Mouse (Mus musculus) cerebellum, postnatal 4 days (tissue): ENCODE data around the gene Adgrv1.

Source experiments
- DNase-seq, 2 experiments: peaks; one replicate each; pipeline ENCODE4 v3.0.0; 2022; ENCODE audit warnings: low spot score in 2 of 2, mixed read lengths in 1 of 2

The Adgrv1 gene

DNA sequence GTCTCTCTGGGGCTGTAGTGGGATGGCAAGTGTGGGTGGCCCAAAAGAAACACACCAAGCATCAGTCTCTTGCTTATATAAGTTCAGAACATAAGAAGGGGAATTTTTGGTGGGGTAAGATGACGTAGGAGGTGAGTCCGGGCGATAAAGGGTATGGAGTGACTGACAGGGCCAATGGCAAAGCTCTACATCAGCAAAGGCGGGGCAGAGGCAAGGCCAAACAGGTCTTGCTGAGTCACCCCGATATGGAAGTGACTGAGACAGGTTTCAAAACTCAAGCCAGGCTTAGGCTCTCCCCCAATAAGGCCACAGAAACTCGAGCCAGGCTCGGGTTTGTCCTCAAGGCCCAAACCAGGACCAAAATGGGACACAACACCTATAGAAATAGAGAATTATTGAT is 394.1 kb downstream of the Adgrv1 start:
- DNase-seq = no peak

GRCm38 (mm10) chr13:81237947-81238346 is 395.0 kb downstream of the Adgrv1 start:
- DNase-seq = no peak

DNA sequence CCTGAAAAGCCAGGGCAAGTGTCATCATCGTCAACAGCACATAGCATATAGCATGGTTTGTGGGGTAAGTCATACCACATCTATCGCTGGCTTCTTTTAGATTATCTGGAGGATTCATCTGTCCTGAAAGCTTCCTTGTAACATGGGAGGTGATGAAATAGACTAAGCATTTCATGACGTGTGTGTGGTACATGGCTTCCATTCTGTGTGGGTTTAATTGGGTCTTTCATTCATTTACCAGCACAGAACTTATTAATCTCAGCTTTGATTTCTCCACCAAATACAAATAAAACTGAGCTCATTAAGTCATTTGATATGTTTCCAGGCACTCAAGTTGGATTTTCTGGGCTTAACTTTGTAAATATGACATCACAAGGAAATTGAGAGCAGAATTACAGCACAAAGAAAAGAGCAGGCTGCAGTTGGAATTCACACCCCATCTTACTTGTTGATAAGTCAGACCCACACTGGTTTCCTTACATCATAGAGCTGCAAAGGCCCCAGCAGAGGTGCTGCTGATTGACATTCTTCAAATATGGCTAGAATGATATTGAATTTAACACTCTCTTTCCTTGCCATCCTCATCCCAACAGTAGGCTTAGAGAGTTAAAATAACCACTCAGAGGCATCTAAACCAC is 396.1 kb downstream of the Adgrv1 start:
- no peak for DNase-seq

DNA sequence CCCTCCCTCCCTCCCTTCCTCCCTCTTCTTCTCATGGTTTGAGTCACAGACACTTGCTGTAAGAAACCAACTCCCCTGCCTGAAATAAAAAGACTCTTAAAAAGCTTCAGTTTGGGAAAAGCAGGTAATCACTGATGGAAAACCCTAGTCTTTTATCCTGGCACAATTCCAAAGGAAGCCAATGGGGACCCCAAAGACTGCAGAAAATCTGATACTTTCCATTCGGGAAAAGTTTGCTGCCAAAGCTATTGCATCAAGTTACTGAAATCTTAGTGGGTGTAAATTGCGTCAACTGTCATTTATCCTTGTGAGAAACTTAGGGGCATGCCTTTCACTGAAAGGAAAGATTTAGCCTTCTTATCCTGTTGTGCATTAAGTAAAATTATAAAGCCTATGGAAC is 398.9 kb downstream of the Adgrv1 start:
- no peak for DNase-seq

DNA sequence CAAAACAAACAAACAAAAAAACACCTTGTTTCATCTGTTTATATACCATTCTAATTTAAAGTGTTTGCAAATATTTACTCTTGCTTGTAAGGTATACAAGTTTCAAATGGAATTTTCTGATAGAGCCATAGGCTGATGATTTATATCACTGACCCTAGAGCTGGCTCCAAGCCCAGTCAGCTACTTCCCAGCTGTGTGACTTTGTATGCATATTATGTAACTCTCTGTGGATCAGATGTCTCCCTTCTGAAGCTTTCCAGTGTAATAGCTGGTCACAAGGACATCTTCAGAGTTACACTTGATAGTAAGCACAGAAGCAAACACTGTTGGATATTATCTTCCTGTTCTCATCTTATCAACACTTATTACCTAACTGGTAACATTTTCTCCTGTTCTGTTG is 400.1 kb downstream of the Adgrv1 start:
- no peak for DNase-seq

- DNase-seq = no peak
These were observed 402.8 kb downstream of the Adgrv1 start for GRCm38 (mm10) chr13:81230161-81230560.

DNA sequence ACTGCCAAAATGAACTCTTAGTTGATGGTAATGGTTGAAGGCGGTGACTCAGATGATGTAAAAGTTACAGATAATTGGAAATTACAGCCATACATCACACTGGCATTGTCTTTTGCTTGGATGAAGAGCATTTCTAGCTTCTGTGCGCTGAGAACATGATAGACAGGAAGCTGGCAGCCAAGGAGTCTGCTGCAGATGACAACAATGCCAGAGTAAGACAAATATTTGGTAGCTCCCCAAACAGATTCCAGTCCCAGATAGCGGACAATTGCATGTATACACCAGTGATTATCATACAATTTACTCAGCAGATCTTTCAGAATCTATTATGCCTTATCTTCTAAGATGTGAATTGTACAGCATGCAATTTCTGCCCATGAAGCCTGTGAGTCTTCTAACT is 409.2 kb downstream of the Adgrv1 start:
- DNase-seq = no peak

DNA sequence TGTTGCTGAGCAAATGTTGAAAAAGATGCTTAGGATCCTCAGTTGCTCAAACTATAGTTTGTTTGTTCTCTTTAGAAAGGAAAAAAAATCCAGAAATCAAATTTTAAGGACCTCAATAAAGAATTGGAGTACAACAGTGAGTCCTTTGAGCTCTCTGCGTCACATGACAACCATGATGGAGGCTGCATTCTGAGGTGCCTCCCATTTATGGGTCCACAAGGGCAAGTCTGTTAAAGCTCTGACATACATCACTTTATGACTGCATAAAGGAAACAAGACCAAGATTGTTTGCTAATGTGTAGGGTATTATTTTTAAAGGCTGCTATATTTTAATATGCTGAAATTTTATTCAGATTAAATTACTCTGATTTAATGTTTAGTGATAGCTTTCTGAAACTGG is 410.6 kb downstream of the Adgrv1 start:
- DNase-seq = no peak

GRCm38 (mm10) chr13:81211436-81211835 is 421.5 kb downstream of the Adgrv1 start:
- no peak for DNase-seq

DNA sequence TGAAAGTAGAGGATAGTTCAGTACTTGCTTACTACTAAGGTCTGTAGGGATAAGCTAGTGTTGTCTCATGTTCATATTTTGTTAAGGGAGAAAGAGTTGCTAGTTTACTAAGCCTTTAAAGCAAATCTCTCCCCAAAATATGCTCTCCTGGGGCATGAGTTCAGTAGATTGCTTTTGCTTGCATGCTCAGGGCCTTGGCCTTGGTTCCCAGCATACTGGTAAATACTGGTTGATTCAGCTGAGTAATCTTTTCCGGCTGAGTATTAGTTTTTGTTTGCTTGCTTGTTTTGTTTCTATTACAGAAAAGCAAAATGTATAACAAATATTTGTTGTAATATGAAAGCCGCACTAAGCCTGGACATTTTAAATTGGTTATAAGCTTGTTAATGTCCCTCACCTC is 422.4 kb downstream of the Adgrv1 start:
- DNase-seq = no peak

GRCm38 (mm10) chr13:81209815-81210214 is 423.1 kb downstream of the Adgrv1 start:
- no peak for DNase-seq

DNA sequence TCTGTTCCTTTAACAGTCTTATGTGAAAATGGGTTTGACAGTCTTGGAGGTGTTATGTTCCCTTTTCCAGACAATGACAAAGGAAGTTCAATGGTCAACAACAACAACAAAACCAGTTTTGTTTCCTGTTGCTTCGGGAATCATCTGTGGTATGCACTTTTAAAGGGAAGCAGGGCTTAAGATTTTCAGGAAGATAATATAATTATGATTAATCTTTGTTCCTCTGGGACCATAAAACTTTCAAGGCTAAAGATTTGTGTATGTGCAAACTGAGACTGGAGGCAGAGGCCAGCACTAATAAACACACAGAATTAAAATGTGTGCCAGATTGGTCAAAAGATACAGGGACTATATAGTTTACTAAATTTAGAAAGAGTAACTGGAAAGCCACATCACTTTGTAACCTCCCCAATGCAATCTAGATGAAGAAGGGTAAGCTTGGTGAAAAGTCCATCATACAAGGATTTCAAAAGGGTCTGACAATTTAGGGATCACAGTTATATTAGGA is 424.8 kb downstream of the Adgrv1 start:
- no peak for DNase-seq

- no peak for DNase-seq
These were observed 450.7 kb downstream of the Adgrv1 start for GRCm38 (mm10) chr13:81181966-81182908.

DNA sequence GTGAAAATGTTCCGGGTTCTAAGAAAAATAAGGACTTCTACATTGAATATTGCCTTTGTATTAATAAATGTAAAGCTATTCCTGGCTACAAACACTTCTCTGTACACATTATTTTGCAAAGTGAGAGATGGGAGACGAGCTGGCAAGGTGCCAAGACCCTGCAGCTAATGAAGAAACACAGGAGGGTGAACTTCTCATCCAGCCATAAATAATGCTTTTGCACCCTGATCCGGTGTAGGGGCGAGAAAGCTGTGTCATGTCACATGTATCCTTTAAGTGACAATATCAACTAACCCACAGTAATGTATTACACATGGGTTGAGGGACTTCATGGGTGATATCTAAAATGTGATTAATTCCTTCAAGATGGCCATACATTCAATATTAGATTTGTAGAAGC is 451.5 kb downstream of the Adgrv1 start:
- DNase-seq = peak in 1 of 2 experiments; percentile 5

DNA sequence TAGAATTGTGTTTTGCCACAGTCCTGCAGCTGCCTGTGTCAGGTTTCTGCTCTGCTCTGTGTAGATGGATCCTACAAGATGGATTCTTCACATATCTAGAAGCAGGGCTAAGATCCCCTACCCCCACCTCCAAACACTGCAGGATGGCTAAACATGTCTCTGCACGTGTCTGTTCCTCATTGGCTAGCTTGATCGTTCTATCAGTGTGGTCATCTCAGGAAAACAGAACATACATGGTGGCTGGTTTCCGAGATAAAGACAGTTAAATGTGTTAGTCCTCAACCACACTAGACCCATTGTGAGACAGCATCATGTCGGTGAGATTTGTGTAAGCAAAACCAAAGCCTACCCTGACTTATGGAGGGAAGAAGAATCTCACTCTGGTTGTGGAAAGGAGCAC is 456.1 kb downstream of the Adgrv1 start:
- no peak for DNase-seq

- DNase-seq = no peak
These were observed 456.9 kb downstream of the Adgrv1 start for GRCm38 (mm10) chr13:81176071-81176470.

GRCm38 (mm10) chr13:81171115-81171514 is 461.8 kb downstream of the Adgrv1 start:
- no peak for DNase-seq

GRCm38 (mm10) chr13:81167450-81167849 is 465.5 kb downstream of the Adgrv1 start:
- no peak for DNase-seq

DNA sequence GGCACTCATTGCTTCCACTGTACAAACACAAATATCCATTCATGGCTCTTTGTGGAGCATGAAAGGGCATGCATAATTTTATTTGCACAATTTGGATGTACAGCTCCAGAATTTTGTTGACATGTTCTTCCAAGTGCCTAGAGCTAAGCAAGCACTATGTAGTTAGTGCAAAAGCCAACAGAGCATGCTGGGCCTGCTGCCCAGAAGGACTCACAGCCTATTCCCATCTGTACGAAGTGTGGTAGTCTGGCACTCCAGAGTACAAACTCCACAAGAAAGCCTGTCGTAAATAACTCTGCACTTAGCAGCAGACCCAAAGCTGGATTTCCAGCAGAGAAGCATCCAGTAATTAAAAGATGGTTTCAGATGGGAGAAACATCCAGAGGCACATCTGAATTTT is 473.1 kb downstream of the Adgrv1 start:
- DNase-seq = no peak

DNA sequence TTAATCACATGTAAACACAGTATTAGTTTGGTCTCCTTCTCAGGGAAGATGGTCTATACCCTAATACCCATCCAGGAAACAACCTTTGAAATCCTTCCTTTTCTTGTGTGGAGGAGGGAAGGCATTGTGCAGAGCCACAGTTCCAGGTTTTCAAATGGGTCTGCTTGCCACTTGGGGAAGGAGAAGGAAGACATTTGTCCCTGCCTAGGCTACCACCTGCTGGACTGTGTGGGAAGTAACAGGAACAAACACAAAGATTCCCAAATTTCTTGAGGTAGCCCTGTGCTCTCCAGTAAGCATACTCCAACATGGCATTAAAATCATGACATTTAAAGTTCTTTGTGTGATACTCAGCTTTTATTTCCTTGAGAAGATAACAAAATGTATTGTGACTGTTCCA is 477.6 kb downstream of the Adgrv1 start:
- DNase-seq = peak in 1 of 2 experiments; percentile 18

- no peak for DNase-seq
These were observed 488.5 kb downstream of the Adgrv1 start for GRCm38 (mm10) chr13:81144434-81144833.

- no peak for DNase-seq
These were observed 490.6 kb downstream of the Adgrv1 start for GRCm38 (mm10) chr13:81142268-81142884.
